Mouse (Mus musculus) thymus, postnatal 36 days (tissue): Measurements from ENCODE around the gene Sumf1.

Source experiments
- DNase-seq, 2 experiments: peaks; one replicate each; pipeline ENCODE4 v3.0.0; 2022; ENCODE audit warnings: mixed read lengths in 2 of 2

Sumf1 gene

DNA sequence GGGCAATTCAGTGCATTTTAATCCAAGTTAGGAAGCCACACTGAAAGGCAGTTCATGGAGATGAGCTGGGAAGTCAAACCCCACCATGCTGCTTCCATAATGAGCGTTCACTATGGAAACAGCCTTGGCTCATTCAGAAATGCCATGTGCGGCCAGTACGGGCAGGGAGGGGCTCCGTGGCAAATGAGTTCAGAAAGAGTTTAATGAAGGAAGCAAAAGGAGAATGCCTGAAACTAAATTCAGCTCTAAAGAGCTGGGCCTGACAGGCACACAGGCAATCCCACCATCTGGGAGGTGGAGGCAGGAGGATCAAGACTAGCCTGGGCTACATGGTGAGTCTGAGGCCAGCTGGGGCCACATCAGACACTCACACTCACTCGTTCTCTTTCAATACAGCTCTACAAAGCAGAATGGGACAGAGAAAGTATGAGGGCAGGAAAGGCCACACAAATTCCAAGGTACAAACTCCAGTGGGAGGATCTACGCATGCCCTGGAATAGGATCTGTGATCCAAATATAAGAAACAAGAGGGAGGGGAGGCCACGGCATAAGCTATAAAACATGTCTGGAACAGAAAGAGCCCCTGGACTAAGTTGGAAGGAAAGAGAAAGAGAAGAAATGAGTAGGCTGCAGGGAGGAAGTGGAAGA, 39.3 kb downstream of the Sumf1 start:
- no peak for DNase-seq

DNA sequence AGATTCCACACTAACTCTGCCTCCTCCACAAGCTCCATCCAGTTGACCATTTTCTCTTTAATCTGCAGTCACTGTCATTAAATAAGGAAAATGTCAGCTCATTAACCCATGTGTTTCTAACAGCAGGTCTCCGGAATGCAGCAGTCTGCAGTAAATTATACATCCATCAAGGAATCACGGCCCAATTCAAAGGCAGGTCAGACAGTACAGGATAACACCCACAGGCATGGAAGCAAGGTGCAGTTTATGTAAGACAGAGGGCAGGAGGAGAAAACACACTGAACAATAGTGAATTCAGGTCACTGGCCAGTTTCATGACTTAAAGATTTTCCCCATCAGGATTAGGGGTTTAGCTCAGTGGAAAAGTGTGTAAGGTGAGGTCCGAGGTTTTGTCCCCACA, 40.1 kb downstream of the Sumf1 start:
- no peak for DNase-seq

DNA sequence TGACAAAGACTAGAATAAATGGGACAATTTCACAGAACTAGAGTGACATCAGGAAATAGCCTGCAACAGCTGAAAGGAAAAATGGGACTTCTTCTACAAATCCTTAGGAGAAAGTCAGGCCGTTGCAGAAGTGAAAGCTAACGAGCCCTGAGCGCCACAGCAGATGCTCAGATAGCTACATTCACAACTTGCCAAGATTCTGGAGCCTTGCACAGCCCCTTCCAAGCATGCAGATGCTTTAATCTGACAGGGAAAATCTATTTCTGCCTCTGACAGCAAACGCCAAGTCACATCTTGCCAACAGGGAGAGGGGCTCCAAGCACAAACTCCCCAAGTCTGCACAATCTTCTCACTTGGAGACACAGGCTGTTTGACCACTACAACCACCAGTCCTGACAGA, 42.6 kb downstream of the Sumf1 start:
- no peak for DNase-seq

DNA sequence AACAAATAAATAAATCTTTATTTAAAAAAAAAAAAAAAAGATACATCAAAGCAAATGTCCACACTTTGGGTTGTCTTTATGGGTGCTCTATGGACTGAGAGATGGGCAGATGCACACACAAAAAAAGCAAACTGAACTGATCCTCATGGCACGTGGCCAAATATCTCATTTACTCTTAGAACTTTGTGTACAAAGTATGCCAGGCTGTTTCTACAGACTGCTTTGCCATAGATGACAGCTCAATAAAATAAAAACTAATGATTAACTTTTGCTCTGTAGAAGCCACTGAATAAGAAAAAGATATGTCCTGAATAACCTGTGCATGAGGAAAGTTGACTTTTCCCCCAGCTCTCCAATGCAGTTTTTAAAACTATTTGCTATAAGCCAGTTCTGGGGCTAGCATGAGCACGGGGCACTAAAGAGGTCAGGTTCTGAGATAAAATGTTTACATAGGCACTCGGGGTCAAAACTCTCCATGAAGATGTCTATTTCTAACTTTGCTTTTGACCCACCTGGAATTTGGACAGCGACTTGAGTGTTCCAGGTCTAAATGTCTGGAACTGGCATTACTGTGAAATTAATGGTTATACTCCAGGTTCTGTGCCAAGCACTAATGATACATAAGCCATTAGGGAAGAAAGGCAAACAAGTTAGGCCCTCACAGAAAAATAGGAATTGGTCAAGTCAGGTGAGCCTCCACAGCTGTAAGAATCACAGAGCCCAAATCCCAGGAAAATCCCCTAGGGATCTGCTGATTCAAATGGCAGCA, 44.5 kb downstream of the Sumf1 start:
- no peak for DNase-seq

DNA sequence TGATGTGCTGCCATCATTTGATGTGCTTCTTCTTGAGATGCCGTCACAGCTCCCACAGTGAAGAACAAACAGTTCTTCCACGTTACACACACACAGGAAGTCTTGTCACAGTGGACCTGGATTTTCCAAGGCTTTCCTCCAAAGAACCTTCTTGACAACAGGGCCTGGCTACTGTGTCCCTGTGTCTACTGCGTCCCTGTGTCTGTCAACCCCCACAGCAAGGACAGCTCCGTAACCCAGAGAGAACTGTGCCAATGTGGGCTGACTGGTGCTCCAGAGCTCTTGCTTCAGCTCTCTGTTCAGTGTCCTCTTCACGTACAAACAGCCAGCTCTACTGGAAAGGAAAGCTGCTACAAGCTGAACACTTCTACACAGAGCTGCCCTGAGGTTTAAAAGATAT, 48.4 kb downstream of the Sumf1 start:
- no peak for DNase-seq

DNA sequence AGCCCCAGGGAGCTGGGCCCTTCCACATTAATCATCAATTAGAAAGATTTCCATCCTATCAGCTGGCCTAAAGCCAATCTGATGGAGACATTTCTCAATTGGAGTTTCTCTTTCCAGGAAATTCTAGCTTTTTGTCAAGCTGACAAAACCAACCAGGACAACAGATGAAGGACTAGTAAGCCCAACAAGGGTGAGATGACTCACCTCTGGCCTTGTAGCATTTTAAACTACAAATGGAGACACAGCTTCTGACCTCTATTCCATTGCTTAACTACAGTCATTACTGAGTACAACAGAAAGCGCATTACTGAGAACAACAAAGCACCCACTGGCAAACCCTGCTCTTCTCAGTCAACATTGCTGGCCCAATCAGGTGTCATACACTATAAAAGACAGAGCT, 49.1 kb downstream of the Sumf1 start:
- DNase-seq, result no peak

DNA sequence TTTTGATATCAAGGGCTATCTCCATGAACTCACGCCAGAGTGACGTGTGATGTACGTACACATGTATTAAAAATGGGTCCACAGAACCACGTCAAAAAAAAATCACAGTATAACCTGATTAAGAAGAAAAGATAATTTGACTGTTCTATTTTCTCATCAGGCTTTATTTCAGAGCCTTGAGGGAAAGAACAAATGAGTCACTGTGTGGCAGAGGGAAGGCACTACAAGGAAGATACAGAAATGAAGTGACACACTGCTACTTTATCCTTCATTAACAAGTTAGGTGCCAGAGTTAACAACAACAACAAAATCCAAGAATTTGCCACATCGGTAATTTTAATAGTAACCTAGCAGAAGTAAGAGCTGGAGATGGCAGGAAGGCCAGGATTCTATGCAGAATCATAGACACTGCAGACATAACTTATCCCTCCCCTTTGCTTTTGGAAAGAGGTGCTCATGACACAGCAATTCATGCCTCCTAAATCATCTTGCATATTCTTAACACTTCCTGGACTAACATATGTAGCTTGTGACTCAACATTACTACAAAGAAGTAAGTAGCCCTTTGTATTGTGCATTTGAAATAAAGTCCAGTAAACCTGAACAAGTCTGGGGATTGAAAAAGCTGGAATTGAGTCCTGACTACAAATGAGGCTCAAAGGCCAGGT, 53.0 kb downstream of the Sumf1 start:
- DNase-seq, result no peak

DNA sequence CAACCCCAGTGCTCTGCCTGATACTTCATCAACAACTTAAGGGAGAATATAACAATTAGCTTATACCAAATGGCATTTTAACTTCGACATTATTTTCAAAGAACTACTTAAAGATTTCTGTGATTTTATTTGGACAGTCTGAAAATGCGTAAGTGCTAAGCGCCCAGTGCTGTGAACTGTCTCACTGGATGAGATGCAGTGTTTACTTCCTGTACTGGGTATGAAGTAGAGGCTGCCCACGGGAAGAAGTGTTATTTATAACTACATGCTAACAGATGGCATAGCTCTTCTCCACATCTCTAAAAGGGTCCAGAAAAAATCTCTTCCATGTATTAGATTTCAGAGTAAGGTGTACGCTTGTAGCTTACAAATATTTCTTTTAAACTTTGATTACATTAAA, 54.7 kb downstream of the Sumf1 start:
- no peak for DNase-seq

DNA sequence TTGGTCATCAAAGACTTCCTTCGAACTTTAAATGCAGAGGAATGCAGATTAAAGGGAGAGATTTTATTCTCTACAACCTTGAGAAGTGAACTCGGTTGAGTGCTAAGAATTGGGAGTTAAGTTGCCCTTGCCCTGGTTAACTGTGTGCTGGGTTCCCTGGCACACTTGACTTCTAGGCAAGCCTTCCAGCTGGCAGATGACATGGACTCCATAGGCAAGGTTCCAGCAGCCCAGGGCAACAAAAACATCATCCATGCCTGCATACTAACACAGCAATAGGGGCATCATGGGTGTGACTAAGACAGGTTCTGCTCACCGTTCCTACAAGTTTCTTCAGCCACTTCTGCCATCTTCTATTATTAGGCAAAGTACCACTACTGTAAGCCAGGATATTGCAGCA, 58.8 kb downstream of the Sumf1 start:
- no peak for DNase-seq

DNA sequence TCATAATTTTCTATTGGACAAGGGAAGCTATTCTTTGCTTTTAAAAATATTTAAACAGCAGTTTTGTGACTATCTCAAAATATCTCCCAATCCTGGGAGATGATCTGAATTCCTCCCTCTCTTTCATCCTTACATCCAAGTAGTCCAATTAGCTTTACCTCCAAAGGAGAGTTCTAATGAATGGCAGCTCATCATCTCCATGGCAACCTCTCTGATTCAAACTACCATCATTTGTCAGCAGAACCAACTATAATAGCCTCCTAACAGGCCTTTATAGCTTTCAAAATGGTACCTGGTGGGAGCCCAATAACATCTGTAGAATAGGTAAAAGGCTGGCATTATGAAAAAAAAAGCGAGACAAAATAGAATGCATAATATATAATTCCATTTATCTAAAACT, 59.9 kb downstream of the Sumf1 start:
- DNase-seq, result no peak

DNA sequence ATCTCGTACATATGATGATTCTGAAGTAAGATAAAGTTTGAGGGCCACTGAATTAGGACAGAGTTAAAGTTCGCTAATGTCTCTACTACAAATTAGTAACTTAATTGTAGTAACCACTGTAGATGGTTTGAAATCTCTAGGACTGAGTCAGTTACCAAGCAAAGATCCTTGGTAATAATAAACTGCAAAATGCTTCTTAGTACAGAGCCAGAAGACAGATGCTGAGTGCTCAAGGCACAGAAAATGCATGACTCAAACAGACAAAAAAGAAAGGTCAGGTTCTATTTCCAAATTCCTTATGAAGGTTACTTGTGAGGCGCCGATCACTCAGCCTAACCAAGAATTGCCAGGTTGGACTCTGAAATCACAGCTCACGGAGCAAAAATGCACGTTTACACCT, 67.5 kb downstream of the Sumf1 start:
- DNase-seq, result no peak

DNA sequence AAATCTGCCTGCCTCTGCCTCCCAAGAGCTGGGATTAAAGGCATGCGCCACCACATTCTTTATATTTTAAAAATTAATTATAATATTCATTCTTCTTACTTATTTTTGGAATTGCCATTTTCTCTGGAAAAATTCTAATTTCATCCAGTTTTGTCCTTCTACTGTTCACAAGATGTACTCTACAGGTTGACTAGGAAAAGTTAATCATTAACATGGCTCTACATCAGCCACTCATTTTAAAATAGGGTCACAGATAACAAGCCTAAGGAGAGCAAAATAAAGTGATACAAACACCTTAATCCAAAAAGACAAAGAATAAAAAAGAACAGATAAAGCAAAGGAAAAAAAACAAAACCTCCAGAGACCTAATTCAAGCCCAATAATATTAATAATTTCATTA, 70.4 kb downstream of the Sumf1 start:
- DNase-seq, result no peak

DNA sequence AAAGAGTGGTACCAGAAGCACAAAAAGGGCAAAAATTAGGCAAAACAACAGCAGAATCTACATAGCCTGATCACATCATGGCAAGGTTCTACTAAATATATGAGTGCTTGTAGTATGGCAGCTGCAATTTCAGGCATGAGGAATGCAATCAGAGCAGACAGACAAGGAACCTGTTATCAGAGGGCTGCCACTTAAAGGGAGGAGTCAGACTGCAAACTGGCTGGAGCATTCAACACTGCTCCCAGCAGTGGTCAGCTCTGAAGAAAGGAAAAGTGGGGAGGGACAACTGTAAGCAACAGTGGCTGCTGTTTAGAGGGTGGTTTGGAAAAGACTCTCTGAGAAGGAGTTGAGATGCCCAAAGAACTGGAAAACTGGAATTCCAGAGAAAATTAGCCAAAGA, 73.7 kb downstream of the Sumf1 start:
- DNase-seq, result no peak

DNA sequence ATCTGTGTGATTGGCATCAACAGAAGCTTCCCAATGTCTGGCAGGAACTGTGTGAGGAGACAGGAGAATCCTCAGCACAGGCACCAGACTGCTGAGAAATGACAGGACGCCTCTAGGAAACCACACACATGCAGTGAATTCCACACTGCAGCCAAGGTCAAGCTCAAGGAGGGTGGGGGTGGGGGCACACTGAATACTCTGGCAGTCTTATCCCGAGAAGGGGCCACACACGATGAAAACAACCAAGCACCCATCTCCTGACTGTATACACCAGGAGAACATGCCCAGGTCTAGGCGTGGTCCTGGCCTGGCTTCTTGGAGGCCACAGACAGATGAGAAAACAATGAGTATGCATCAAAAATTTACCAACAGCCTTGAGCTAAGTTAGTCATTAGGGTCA, 75.0 kb downstream of the Sumf1 start:
- DNase-seq, result no peak

DNA sequence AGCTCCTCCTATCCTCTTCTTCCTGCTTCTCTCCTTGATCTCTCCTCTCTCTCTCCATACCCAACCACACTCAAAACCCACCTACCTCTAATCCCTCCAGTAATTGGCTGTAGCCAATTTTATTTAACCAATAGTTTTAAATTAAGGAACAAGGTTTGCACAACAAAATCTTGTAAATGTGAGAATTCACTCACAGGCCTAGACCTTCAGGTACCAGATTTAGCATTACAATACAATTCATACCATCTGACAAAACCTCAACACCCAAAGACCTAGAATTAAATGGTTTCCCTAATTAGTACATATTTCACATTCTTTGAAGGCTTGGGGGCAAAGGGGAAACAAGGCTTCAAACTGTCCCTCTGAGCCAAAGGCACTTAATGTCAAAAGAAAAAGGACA, 78.0 kb downstream of the Sumf1 start:
- no peak for DNase-seq

DNA sequence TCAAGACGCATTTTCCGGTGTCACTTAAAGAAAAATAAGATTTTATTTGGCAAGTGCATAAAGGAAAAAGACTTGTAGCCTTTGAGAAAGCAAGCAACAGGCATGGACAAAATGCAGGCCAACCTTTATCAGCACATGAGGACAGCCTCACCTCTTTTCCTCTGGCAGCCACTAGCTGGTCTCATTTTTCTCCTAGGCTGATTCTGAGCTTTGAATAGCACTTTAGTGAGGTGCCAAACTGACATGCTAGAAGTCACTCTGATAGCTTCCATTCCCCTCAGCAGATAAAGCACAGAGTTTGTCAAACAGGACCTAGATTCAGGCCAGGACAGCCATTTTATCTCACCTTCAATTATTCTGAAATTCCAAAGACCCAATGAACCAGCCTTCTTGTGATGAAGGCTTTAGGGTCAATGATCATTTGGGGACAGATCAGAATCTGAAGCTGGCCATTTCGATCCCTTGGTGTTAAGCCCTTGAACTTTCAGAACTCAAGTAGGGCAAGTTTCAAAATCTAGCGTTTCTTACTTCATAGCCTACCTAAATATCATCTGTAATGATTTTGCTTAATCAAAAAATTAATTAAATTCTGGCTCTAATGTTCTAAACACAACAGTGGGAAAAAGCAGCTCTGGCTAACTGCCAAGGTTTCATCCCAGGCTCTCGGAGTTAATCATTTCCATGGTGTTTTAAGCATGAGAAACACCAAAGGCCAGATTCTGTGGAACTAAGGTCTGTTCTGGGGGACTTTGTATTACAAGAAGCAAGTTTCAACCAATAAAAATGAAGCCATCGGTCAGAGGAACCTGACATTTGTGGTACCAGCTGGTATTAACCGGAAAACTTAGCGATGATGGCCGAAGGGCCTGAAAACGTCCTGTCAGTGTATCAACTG, 83.2 kb downstream of the Sumf1 start:
- DNase-seq, result no peak

DNA sequence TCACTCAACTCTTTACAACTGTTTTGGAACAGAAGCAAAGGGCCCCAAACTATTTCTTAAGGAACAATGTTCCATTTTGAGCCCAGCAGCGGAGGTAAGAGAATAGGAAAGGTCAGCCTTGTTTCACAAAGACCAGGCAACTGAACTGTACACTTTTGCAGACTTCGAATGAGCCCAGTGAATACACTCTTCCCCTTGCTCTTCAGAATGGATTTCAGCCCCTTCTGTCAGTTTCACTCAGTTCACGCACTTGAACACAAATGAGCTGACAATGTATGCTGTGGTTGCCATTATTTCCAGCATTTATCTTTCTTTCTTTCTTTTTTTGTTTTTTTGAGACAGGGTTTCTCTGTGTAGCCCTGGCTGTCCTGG, 86.5 kb downstream of the Sumf1 start:
- no peak for DNase-seq

DNA sequence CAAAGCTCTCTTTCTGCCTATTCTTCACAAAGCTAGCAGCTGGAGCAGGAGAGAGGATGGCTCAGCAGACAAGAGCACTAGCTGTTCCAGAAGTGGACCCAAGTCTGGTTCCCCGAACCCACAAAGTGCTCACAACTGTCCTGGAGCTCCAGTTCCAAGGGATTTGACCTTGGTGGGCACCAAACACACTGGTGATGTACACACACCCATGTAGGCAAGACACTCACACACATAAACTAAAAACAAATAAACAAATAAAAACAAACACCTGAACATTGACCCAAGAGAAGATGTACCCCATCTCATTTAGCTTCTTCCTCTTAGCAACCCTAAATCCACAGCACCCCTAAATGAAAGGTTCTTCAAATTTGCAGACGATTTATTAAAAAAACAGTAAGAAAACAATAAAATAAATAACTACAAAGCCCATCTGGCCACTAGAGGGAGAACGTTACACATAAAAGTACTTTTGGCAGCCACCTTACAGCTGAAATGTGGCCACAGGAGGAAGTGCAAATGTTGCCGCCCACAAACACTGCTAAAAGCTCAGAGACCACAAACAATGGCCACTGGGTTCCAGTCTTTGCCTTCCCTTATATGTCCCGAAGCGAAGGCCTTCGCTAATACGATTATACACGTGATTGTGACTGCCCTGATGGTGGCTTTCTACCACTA, 87.1 kb downstream of the Sumf1 start:
- peak; percentile 41 to 44 for DNase-seq

DNA sequence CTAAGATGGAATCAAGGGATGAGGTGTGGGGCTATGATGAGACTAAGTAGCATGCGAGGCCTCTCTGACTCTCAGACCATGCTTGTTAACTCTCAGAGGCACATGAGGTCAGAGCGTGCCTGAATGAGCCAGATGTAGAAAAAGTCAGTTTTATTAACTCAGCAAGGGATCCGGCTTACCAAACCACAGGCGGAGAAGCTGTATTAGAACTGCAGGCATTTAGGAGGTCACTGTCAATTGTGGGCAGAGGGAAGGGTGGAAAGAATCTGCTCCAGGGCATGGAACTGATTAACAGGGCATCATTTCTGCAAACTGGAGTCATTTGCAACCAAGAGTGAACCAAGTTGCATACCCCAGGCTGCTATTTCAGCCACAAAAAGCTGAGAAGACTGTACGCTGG, 89.9 kb downstream of the Sumf1 start:
- DNase-seq, result no peak

DNA sequence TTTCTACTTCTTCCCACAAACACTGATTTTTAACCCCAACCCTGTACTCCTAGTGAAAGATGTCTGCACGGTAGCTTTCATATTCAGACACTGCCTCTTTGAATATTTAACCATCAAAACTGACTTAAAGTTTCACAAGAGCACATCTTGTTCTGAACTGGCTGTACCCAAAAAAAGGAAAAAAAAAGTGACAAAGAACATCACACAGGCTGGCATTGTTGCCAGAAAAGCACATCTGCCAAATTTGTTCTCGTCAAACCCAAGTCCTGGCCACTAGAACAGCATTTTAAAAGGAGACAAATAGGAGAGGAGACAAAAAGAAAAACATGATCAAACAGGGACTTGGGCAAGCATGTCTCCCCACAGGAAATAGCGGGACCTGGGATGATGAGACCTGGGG, 91.9 kb downstream of the Sumf1 start:
- DNase-seq, result no peak

DNA sequence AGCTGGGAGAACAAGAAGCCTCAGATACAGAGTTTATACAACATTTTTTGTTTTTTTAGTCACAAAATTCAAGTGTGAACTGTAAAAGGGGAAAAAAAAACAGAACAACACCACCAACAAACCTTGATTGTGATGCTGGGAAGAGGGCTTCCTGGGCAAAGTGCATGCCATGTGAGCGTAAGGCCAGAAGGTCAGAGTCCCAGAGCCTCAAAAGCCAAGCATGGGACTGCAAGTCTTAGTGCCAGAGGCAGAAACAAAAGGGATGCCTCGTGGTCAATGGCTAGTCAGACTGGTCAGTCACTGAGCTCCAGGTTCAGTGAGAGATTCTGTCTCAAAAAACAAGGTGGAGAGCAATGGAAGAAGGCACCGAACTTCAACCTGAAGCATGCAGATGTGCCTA, 92.7 kb downstream of the Sumf1 start:
- no peak for DNase-seq

DNA sequence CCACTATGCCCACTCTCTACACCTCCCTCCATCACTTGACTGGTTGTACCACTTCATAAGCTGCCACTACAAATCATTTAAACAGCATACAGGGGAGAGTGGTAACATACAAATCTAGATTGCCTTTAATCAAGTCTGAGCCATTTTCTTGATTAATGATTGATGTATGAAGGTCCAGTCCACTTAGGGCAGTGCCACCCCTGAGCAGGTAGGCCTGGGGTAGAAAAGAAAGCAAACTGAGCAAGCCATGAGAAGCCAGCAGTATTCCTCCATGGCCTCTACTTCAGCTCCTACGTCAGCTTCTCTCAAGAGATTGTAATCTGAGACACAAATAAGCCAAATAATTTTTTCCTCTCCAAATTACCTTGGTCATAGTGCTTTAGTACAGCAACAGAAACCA, 94.1 kb downstream of the Sumf1 start:
- no peak for DNase-seq

DNA sequence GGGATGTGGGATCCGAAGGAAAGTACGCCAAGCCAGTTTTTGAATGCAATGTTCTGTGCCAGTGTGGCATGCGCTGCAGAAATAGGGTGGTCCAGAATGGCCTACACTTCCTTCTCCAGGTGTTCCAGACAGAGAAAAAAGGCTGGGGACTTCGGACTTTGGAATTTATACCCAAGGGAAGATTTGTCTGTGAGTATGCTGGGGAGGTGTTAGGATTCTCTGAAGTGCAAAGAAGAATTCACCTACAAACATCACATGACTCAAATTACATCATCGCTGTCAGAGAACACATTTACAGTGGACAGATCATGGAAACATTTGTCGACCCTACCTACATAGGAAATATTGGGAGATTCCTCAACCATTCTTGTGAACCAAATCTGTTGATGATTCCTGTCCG, 109.5 kb downstream of the Sumf1 start:
- no peak for DNase-seq
